Mouse (Mus musculus) MEL (cell line): Measurements from ENCODE around the gene Cadm2. TPM values are rescaled to one million over a fixed set of nuclear protein-coding genes. Genes with fewer than 3 reads are reported as not detected.

Experiments used
- DNase-seq: peaks from one replicate; pipeline ENCODE4 v3.0.0; 2011; ENCODE audit warnings: low read depth, low spot score
- H3K27ac ChIP-seq: 2 replicates; pipeline ENCODE4 v1.5.1; 2012; ENCODE audit warnings: low read depth, mild to moderate bottlenecking, control low read depth, low read length, moderate library complexity; ENCODE audit not compliant: control insufficient read depth
- H3K27me3 ChIP-seq, 2 experiments: fragments of 150-350 bp in 1 of 2; sonication (generic) in 1 of 2; 2 replicates each; pipeline ENCODE4 v1.6.1; 2012; ENCODE audit warnings: low read length in 2 of 2, mild to moderate bottlenecking in 2 of 2, improper control_type of control experiment in 1 of 2, moderate library complexity in 1 of 2; ENCODE audit not compliant: insufficient read depth in 2 of 2, control insufficient read depth in 1 of 2
- H3K36me3 ChIP-seq, 2 experiments: 2 replicates each; pipeline ENCODE4 v1.6.1; 2012 to 2014; ENCODE audit warnings: low read length in 2 of 2, improper control_type of control experiment in 1 of 2, inconsistent platforms in 1 of 2, mild to moderate bottlenecking in 1 of 2; ENCODE audit not compliant: insufficient read depth in 2 of 2, control insufficient read depth in 1 of 2
- H3K4me1 ChIP-seq, 2 experiments: fragments of 150-350 bp in 1 of 2; sonication (generic) in 1 of 2; 2 replicates each; pipeline ENCODE4 v1.6.1; 2012; ENCODE audit warnings: low read length in 2 of 2, improper control_type of control experiment in 1 of 2, mild to moderate bottlenecking in 1 of 2; ENCODE audit not compliant: insufficient read depth in 2 of 2, control insufficient read depth in 1 of 2
- H3K4me3 ChIP-seq, 2 experiments: fragments of 150-350 bp in 1 of 2; sonication (generic) in 1 of 2; 2 replicates each; pipeline ENCODE4 v1.5.1; 2012; ENCODE audit warnings: low read depth in 2 of 2, low read length in 2 of 2, mild to moderate bottlenecking in 2 of 2, moderate library complexity in 2 of 2, control low read depth in 1 of 2, improper control_type of control experiment in 1 of 2; ENCODE audit not compliant: control insufficient read depth in 1 of 2, insufficient read depth in 1 of 2
- H3K79me2 ChIP-seq: 2 replicates; pipeline ENCODE4 v1.6.1; 2012; ENCODE audit warnings: mild to moderate bottlenecking, low read length, moderate library complexity; ENCODE audit not compliant: control insufficient read depth, poor library complexity, insufficient read depth
- H3K9ac ChIP-seq: 2 replicates; pipeline ENCODE4 v1.6.1; 2012; ENCODE audit warnings: low read depth, mild to moderate bottlenecking, control low read depth, low read length, moderate library complexity; ENCODE audit not compliant: control insufficient read depth, poor library complexity, severe bottlenecking
- H3K9me3 ChIP-seq: fragments of 150-350 bp; sonication (generic); replicated peaks from 2 replicates; pipeline ENCODE4 v1.6.1; 2012; ENCODE audit warnings: mild to moderate bottlenecking, low read length, improper control_type of control experiment, moderate library complexity; ENCODE audit not compliant: insufficient read depth
- BHLHE40 ChIP-seq: IDR thresholded peaks from 2 replicates; pipeline ENCODE4 v1.6.1; 2012; ENCODE audit warnings: low read depth, mild to moderate bottlenecking, inconsistent platforms, low read length, improper control_type of control experiment, borderline replicate concordance
- CTCF ChIP-seq, 3 experiments: IDR thresholded peaks in 2 of 3; conservative IDR thresholded peaks in 1 of 3; 2 replicates each; pipeline ENCODE4 v1.5.1; 2011 to 2012; ENCODE audit warnings: low read length in 3 of 3, low read depth in 2 of 3, mild to moderate bottlenecking in 2 of 3, improper control_type of control experiment in 1 of 3, inconsistent platforms in 1 of 3, mixed read lengths in 1 of 3, moderate library complexity in 1 of 3; ENCODE audit not compliant: control insufficient read depth in 1 of 3, insufficient read depth in 1 of 3, poor library complexity in 1 of 3, severe bottlenecking in 1 of 3
- ELF1 ChIP-seq: IDR thresholded peaks from 2 replicates; pipeline ENCODE4 v1.6.1; 2014; ENCODE audit warnings: low read depth, mild to moderate bottlenecking, inconsistent platforms, low read length, improper control_type of control experiment, moderate library complexity
- HCFC1 ChIP-seq: IDR thresholded peaks from 2 replicates; pipeline ENCODE4 v1.6.1; 2012; ENCODE audit warnings: low read depth, mild to moderate bottlenecking, inconsistent platforms, low read length, improper control_type of control experiment, moderate library complexity
- JUND ChIP-seq: IDR thresholded peaks from 2 replicates; pipeline ENCODE4 v1.6.1; 2011; ENCODE audit warnings: low read depth, mild to moderate bottlenecking, improper control_type of control experiment, low read length
- KAT2A ChIP-seq: conservative IDR thresholded peaks from 2 replicates; pipeline ENCODE4 v1.6.1; 2012; ENCODE audit warnings: low read depth, low read length, improper control_type of control experiment, inconsistent platforms
- POLR2A ChIP-seq, 2 experiments: IDR thresholded peaks; 2 replicates each; pipeline ENCODE4 v1.6.1; 2011 to 2012; ENCODE audit warnings: low read length in 2 of 2, mild to moderate bottlenecking in 2 of 2, control low read depth in 1 of 2, improper control_type of control experiment in 1 of 2, low read depth in 1 of 2, moderate library complexity in 1 of 2; ENCODE audit not compliant: control insufficient read depth in 1 of 2, insufficient read depth in 1 of 2, poor library complexity in 1 of 2
- POLR2AphosphoS2 ChIP-seq: IDR thresholded peaks from 2 replicates; pipeline ENCODE4 v1.6.1; 2011; ENCODE audit warnings: low read length, improper control_type of control experiment
- POLR2AphosphoS5 ChIP-seq: IDR thresholded peaks from 2 replicates; pipeline ENCODE4 v1.6.1; 2012; ENCODE audit warnings: low read depth, borderline replicate concordance, mild to moderate bottlenecking, inconsistent platforms, low read length, moderate library complexity, mixed read lengths
- RAD21 ChIP-seq: IDR thresholded peaks from 2 replicates; pipeline ENCODE4 v1.6.1; 2011; ENCODE audit warnings: mild to moderate bottlenecking, low read depth, low read length, improper control_type of control experiment
- SIN3A ChIP-seq: IDR thresholded peaks from 2 replicates; pipeline ENCODE4 v1.6.1; 2012; ENCODE audit warnings: low read length, improper control_type of control experiment, inconsistent platforms
- SMC3 ChIP-seq: IDR thresholded peaks from 2 replicates; pipeline ENCODE4 v1.6.1; 2011; ENCODE audit warnings: low read depth, low read length, improper control_type of control experiment
- UBTF ChIP-seq: IDR thresholded peaks from 2 replicates; pipeline ENCODE4 v1.6.1; 2012; ENCODE audit warnings: low read depth, mild to moderate bottlenecking, inconsistent platforms, low read length, improper control_type of control experiment, moderate library complexity, borderline replicate concordance; ENCODE audit not compliant: insufficient read depth
- ZKSCAN1 ChIP-seq: IDR thresholded peaks from 2 replicates; pipeline ENCODE4 v1.6.1; 2012; ENCODE audit warnings: low read depth, mild to moderate bottlenecking, inconsistent platforms, low read length, improper control_type of control experiment, moderate library complexity
- ZMIZ1 ChIP-seq: IDR thresholded peaks from 2 replicates; pipeline ENCODE4 v1.6.1; 2012; ENCODE audit warnings: low read depth, mild to moderate bottlenecking, inconsistent platforms, low read length, improper control_type of control experiment, moderate library complexity
- polyA plus RNA-seq, 2 experiments: library from polyadenylated mRNA; stranded (reverse) in 1 of 2; unstranded in 1 of 2; fragments of >175 nt in 1 of 2; fragments of >200 nt in 1 of 2; gene quantifications; 2 replicates each; pipeline versions ENCODE4 v1.2.1 to v1.2.4; 2012; ENCODE audit warnings: low replicate concordance in 2 of 2, low read depth in 1 of 2; ENCODE audit not compliant: insufficient read length in 2 of 2, insufficient read depth in 1 of 2, missing spikeins in 1 of 2
- total RNA-seq: library from RNA; depleted of rRNA; stranded (reverse); fragments of 300-350 nt; gene quantifications from 2 replicates; pipeline ENCODE4 v1.2.3, GENCODE M21; 2012

Cadm2 gene
- total and polyA plus RNA-seq, 3 experiments = not detected

DNA sequence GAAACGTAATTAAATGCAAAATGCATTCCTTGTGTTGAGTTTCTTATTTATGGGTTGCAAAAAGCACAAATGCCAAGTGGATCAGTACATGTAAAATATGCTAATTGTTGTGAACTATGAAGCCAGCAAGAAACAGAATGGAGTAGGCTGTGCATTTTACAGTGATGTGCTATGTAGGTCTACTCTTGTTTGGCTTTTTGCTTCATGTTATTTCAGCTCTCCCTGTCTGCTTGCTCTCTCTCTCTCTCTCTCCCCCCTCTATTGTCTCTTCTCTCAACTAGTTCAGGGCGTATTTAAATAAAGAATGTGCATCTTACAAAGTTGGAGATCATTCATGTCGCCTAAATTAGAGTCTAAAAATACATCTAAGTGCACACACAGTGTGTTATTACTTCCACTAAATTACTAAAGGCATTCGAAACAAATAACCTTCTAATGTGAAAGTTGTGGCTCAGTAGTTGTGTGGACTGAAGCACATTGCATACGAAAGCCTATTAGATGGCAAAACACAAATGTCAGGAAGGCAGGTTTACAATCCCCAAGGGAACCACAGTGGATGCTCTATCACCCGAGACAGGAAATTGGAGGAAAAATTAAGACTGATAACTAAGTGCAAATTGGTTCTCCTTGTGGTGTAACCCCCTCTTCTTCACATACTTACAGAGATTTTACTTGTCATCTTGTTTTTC is 729.0 kb downstream of the Cadm2 start:
- Histone ChIP-seq H3K27ac (no peak overlapping the region), H3K27me3 (no peaks in the 10 kb centered on the region), H3K4me1 (no peaks in the 10 kb centered on the region), H3K4me3 (no peak overlapping the region)
- TF ChIP-seq UBTF = no peak
- TF ChIP-seq BHLHE40 = no peak
- TF ChIP-seq SIN3A = no peak
- TF ChIP-seq ELF1 = no peak
- no peak for TF ChIP-seq ZKSCAN1
- TF ChIP-seq HCFC1 = no peak
- TF ChIP-seq JUND = no peak
- no peak for TF ChIP-seq POLR2AphosphoS5
- TF ChIP-seq POLR2A (IDR thresholded peaks at IDR 0.05; ENCODE audit: control insufficient read depth in 1 of 2, insufficient read depth in 1 of 2, low read depth in 1 of 2, low read length in 2 of 2, poor library complexity in 1 of 2) = no peak
- TF ChIP-seq, all 39 proteins: peak for 0
- no peak for DNase-seq
- no peaks in the 10 kb centered on the region for H3K36me3 ChIP-seq
- H3K79me2 ChIP-seq = no peaks in the 10 kb centered on the region
- no peak overlapping the region for H3K9ac ChIP-seq
- H3K9me3 ChIP-seq = no peaks in the 10 kb centered on the region

DNA sequence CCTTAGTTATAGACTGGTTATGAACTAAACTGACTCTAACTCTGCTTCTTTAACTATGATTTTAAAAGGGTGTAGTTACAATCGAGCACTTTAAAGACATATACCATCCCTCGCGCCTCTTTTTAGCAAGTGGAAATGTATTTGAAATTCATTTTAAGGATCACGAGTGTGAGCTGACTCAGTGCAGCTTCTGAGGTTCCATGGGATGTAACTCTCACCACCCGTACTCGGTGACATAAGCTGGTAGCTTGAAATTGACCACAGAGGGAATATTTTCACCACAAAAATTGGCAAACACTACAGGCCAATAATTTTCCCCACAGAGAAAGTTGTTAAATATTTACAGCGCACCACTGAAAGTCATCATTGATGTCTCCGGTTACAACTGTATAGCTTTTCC is 730.8 kb downstream of the Cadm2 start:
- Histone ChIP-seq H3K27me3 (no peaks in the 10 kb centered on the region), H3K79me2 (no peaks in the 10 kb centered on the region), H3K27ac (no peak overlapping the region), H3K4me3 (no peak overlapping the region), H3K4me1 (no peaks in the 10 kb centered on the region), H3K36me3 (no peaks in the 10 kb centered on the region), H3K9me3 (no peaks in the 10 kb centered on the region), H3K9ac (no peak overlapping the region)
- TF ChIP-seq RAD21 = no peak
- no peak for TF ChIP-seq KAT2A
- no peak for TF ChIP-seq SMC3
- no peak for TF ChIP-seq ZMIZ1
- no peak for TF ChIP-seq POLR2AphosphoS2
- no peak for DNase-seq

- Histone ChIP-seq H3K36me3 (no peaks in the 10 kb centered on the region), H3K27me3 (no peaks in the 10 kb centered on the region), H3K4me1 (no peaks in the 10 kb centered on the region), H3K9ac (no peak overlapping the region), H3K9me3 (no peaks in the 10 kb centered on the region), H3K4me3 (no peak overlapping the region), H3K79me2 (no peaks in the 10 kb centered on the region), H3K27ac (no peak overlapping the region)
- 0 out of 6 replicates have a peak, but pooled peaks of 1 of the 3 experiments have one; percentile 10 for TF ChIP-seq CTCF (IDR thresholded peaks at IDR 0.05 in 2 of 3, conservative IDR thresholded peaks at IDR 0.05 in 1 of 3; ENCODE audit: control insufficient read depth in 1 of 3, insufficient read depth in 1 of 3, low read depth in 2 of 3, low read length in 3 of 3, poor library complexity in 1 of 3, severe bottlenecking in 1 of 3)
- peak; percentile 9 for TF ChIP-seq RAD21
- no peak; the same call in 1 of the 2 replicates for TF ChIP-seq SMC3
- DNase-seq = no peak
Measured at GRCm38 (mm10) chr16:66882597-66882996, 738.1 kb downstream of the Cadm2 start.
